Mouse (Mus musculus) megakaryocyte, embryonic 14.5 days (primary cell): Measurements from ENCODE around the gene Mxra7. TPM values are rescaled to one million over a fixed set of nuclear protein-coding genes. Genes with fewer than 3 reads are reported as not detected.
A peak's percentile ranks its signal among the peaks of the same experiment; 100 is the strongest.

ENCODE experiments used
- H3K27me3 ChIP-seq: replicated peaks from 2 replicates; pipeline ENCODE3; 2012; ENCODE audit warnings: inconsistent platforms
- H3K36me3 ChIP-seq: replicated peaks from 2 replicates; pipeline ENCODE3; 2012; ENCODE audit warnings: low read length, inconsistent platforms, mixed read lengths
- H3K4me1 ChIP-seq: 2 replicates; pipeline ENCODE4 v1.6.1; 2012; ENCODE audit warnings: inconsistent platforms
- H3K4me3 ChIP-seq: replicated peaks from 2 replicates; pipeline ENCODE3; 2012; ENCODE audit warnings: moderate library complexity, mild to moderate bottlenecking, inconsistent platforms
- H3K9me3 ChIP-seq: 2 replicates; pipeline ENCODE4 v1.6.1; 2012; ENCODE audit warnings: inconsistent platforms
- FLI1 ChIP-seq: IDR thresholded peaks from 2 replicates; pipeline ENCODE4 v1.6.1; 2012; ENCODE audit warnings: low read length, inconsistent platforms, mixed read lengths
- GATA1 ChIP-seq: IDR thresholded peaks from 3 replicates; pipeline ENCODE4 v1.6.1; 2012; ENCODE audit warnings: mixed read lengths, low read length, inconsistent platforms, borderline replicate concordance
- polyA plus RNA-seq: library from polyadenylated mRNA; stranded (reverse); fragments of >175 nt; gene quantifications from 2 replicates; pipeline ENCODE4 v1.2.3, GENCODE M21; 2012; ENCODE audit warnings: low replicate concordance; ENCODE audit not compliant: insufficient read depth

The Mxra7 gene
- polyA plus RNA-seq, 1 experiment = not detected

GRCm38 (mm10) chr11:116801106-116801505, 26.7 kb downstream of the Mxra7 start:
- no peak for TF ChIP-seq GATA1
- no peak for TF ChIP-seq FLI1
- no peaks in the 10 kb centered on the region for H3K36me3 ChIP-seq
- no peaks in the 10 kb centered on the region for H3K9me3 ChIP-seq
- peaks cover 47% of the 10 kb centered on the region for H3K27me3 ChIP-seq
- peaks cover 14% of the 10 kb centered on the region for H3K4me1 ChIP-seq
- no peak overlapping the region for H3K4me3 ChIP-seq

- H3K27me3 ChIP-seq = peaks cover 45% of the 10 kb centered on the region
- H3K4me3 ChIP-seq = no peak overlapping the region
- TF ChIP-seq GATA1 (no peak), FLI1 (no peak)
- H3K4me1 ChIP-seq = peaks cover 8% of the 10 kb centered on the region
- H3K9me3 ChIP-seq = no peaks in the 10 kb centered on the region
- H3K36me3 ChIP-seq = no peaks in the 10 kb centered on the region
Observed at GRCm38 (mm10) chr11:116799364-116799763, 28.5 kb downstream of the Mxra7 start.

- H3K9me3 ChIP-seq = no peaks in the 10 kb centered on the region
- peaks cover 5% of the 10 kb centered on the region for H3K4me1 ChIP-seq
- TF ChIP-seq FLI1 (no peak), GATA1 (no peak)
- peaks cover 5% of the 10 kb centered on the region for H3K27me3 ChIP-seq
- no peaks in the 10 kb centered on the region for H3K36me3 ChIP-seq
- no peak overlapping the region for H3K4me3 ChIP-seq
Observed at GRCm38 (mm10) chr11:116784221-116784620, 43.6 kb downstream of the Mxra7 start.

GRCm38 (mm10) chr11:116782737-116783145, 45.1 kb downstream of the Mxra7 start:
- Histone ChIP-seq H3K27me3 (peaks cover 11% of the 10 kb centered on the region), H3K4me3 (peak overlapping the region; percentile 86), H3K9me3 (no peaks in the 10 kb centered on the region), H3K4me1 (peaks cover 5% of the 10 kb centered on the region), H3K36me3 (no peaks in the 10 kb centered on the region)
- no peak for TF ChIP-seq FLI1
- TF ChIP-seq GATA1 = peak; percentile 28; the same call in 1 of the 3 replicates

GRCm38 (mm10) chr11:116775407-116775806, 52.4 kb downstream of the Mxra7 start, which contains the start of gene St6galnac1:
TSS of gene St6galnac1 (minus strand) at chr11:116775507.
- Histone ChIP-seq H3K9me3 (0 out of 2 replicates have a peak, but pooled peaks cover 3% of the 10 kb centered on the region), H3K36me3 (no peaks in the 10 kb centered on the region), H3K4me3 (no peak within 1 kb of the TSS), H3K27me3 (peaks cover 44% of the 10 kb centered on the region), H3K4me1 (peaks cover 10% of the 10 kb centered on the region)
- TF ChIP-seq FLI1 (no peak), GATA1 (no peak)

- H3K27me3 ChIP-seq = peaks cover 38% of the 10 kb centered on the region
- H3K9me3 ChIP-seq = 0 out of 2 replicates have a peak, but pooled peaks cover 3% of the 10 kb centered on the region
- H3K4me1 ChIP-seq = peaks cover 10% of the 10 kb centered on the region
- TF ChIP-seq GATA1 (no peak), FLI1 (no peak)
- no peaks in the 10 kb centered on the region for H3K36me3 ChIP-seq
- no peak overlapping the region for H3K4me3 ChIP-seq
Observed at GRCm38 (mm10) chr11:116773205-116773604, 54.6 kb downstream of the Mxra7 start.

GRCm38 (mm10) chr11:116769873-116770272, 58.0 kb downstream of the Mxra7 start:
- H3K27me3 ChIP-seq = peaks cover 19% of the 10 kb centered on the region
- TF ChIP-seq FLI1 (no peak), GATA1 (no peak)
- H3K4me3 ChIP-seq = no peak overlapping the region
- no peaks in the 10 kb centered on the region for H3K9me3 ChIP-seq
- H3K4me1 ChIP-seq = no peaks in the 10 kb centered on the region; the same call in 1 of the 2 replicates
- no peaks in the 10 kb centered on the region for H3K36me3 ChIP-seq

GRCm38 (mm10) chr11:116764946-116765345, 62.9 kb downstream of the Mxra7 start:
- peaks cover 3% of the 10 kb centered on the region for H3K27me3 ChIP-seq

GRCm38 (mm10) chr11:116764346-116764745, 63.5 kb downstream of the Mxra7 start:
- Histone ChIP-seq H3K9me3 (no peaks in the 10 kb centered on the region), H3K27me3 (peaks cover 3% of the 10 kb centered on the region), H3K4me3 (no peak overlapping the region), H3K36me3 (no peaks in the 10 kb centered on the region), H3K4me1 (no peaks in the 10 kb centered on the region)
- no peak for TF ChIP-seq GATA1
- no peak for TF ChIP-seq FLI1

More at GRCm38 (mm10) chr11:116764946-116765345, 62.9 kb downstream of the Mxra7 start:
- Histone ChIP-seq H3K4me1 (no peaks in the 10 kb centered on the region), H3K9me3 (no peaks in the 10 kb centered on the region), H3K36me3 (no peaks in the 10 kb centered on the region), H3K4me3 (no peak overlapping the region)
- no peak for TF ChIP-seq GATA1
- TF ChIP-seq FLI1 = no peak

- Histone ChIP-seq H3K4me1 (peaks cover 7% of the 10 kb centered on the region; the same call in 1 of the 2 replicates), H3K36me3 (no peaks in the 10 kb centered on the region), H3K9me3 (no peaks in the 10 kb centered on the region), H3K4me3 (no peak overlapping the region), H3K27me3 (peaks cover 20% of the 10 kb centered on the region)
- TF ChIP-seq FLI1 = no peak
- TF ChIP-seq GATA1 = no peak
Observed at GRCm38 (mm10) chr11:116755191-116755590, 72.7 kb downstream of the Mxra7 start.
